ENCODE assay signal across 20 mouse cellular contexts in genomic region chr5:134841205-134841980, GRCm38 (mm10).
DNase-seq lines count a peak whose midpoint lies in the region; TF ChIP-seq lines count a peak whose summit lies in the region.
"Had no signal": no experiment of that assay in that cellular context is flagged by ENCODE, and none has a peak within 500 bp of the region (broad histone marks: within the 10 kb centered on the region; RNA-seq: fewer than 3 reads in every experiment).

No protein-coding gene starts in this region.

- H3K9me3 ChIP-seq in heart, embryonic 10.5 days = no peaks in the 10 kb centered on the region
- peaks cover 13% of the 10 kb centered on the region for H3K9me3 ChIP-seq in CH12.LX (replicated peaks; ENCODE audit: low read length)
- H3K9me3 ChIP-seq in MEL (replicated peaks; ENCODE audit: insufficient read depth, low read length) = no peaks in the 10 kb centered on the region
- H3K9me3 ChIP-seq: forebrain, embryonic 13.5 days; forebrain, embryonic 15.5 days; G1E had no signal

- H3K4me1 ChIP-seq in heart, embryonic 10.5 days = no peaks in the 10 kb centered on the region
- H3K4me1 ChIP-seq in CH12.LX (ENCODE audit: control insufficient read depth in 1 of 2, insufficient read depth in 2 of 2) (no peaks in the 10 kb centered on the region), MEL (ENCODE audit: control insufficient read depth in 1 of 2, insufficient read depth in 2 of 2, low read length in 2 of 2) (no peaks in the 10 kb centered on the region)
- H3K4me1 ChIP-seq: embryonic facial prominence, embryonic 10.5 days; embryonic facial prominence, embryonic 12.5 days; forebrain, embryonic 13.5 days; forebrain, embryonic 15.5 days had no signal

- TF ChIP-seq CTCF in CH12.LX (conservative IDR thresholded peaks at IDR 0.05 in 1 of 2, IDR thresholded peaks at IDR 0.05 in 1 of 2; ENCODE audit: low read depth in 2 of 2, low read length in 2 of 2) = no peak
- no peak for TF ChIP-seq CTCF in MEL (IDR thresholded peaks at IDR 0.05 in 2 of 3, conservative IDR thresholded peaks at IDR 0.05 in 1 of 3; ENCODE audit: control insufficient read depth in 1 of 3, insufficient read depth in 1 of 3, low read depth in 2 of 3, low read length in 3 of 3, poor library complexity in 1 of 3, severe bottlenecking in 1 of 3)

- no peak overlapping the region for H3K4me3 ChIP-seq in heart, embryonic 10.5 days
- H3K4me3 ChIP-seq in CH12.LX (replicated peaks in 1 of 3; ENCODE audit: low read depth in 2 of 3, low read length in 2 of 3, poor library complexity in 1 of 3) (no peak overlapping the region), MEL (ENCODE audit: control insufficient read depth in 1 of 2, insufficient read depth in 1 of 2, low read depth in 2 of 2, low read length in 2 of 2) (no peak overlapping the region)
- H3K4me3 ChIP-seq: embryonic facial prominence, embryonic 10.5 days; embryonic facial prominence, embryonic 12.5 days; forebrain, embryonic 13.5 days; forebrain, embryonic 15.5 days had no signal

- no peak overlapping the region for H3K4me2 ChIP-seq in CH12.LX (ENCODE audit: insufficient read depth, low read depth, poor library complexity, severe bottlenecking)
- H3K4me2 ChIP-seq: embryonic facial prominence, embryonic 12.5 days; forebrain, embryonic 13.5 days; forebrain, embryonic 15.5 days had no signal

- dilution Hi-C loops in CH12.LX (cut with MboI; ENCODE audit: extremely low pct_ligation_motif_present, extremely low pct_unique_long_range_greater_than_20kb, low sequenced_read_pairs) = no loop called here

- H3K9ac ChIP-seq in CH12.LX (ENCODE audit: insufficient read depth, low read depth) (no peak overlapping the region), MEL (ENCODE audit: control insufficient read depth, low read depth, low read length, poor library complexity, severe bottlenecking) (no peak overlapping the region)
- H3K9ac ChIP-seq: embryonic facial prominence, embryonic 12.5 days; forebrain, embryonic 13.5 days; forebrain, embryonic 15.5 days; forebrain, postnatal 0 days had no signal

- in situ Hi-C loops in CH12.LX (cut with MboI; ENCODE audit: low pct_ligation_motif_present, low pct_unique_long_range_greater_than_20kb, low sequenced_read_pairs) = no loop called here

- H3K79me2 ChIP-seq in CH12.LX (replicated peaks; ENCODE audit: control insufficient read depth, extremely low read depth, insufficient read depth, poor library complexity, severe bottlenecking) (no peaks in the 10 kb centered on the region), MEL (ENCODE audit: control insufficient read depth, insufficient read depth, low read length, poor library complexity) (no peaks in the 10 kb centered on the region)

- TF ChIP-seq POLR2A in CH12.LX (IDR thresholded peaks at IDR 0.05; ENCODE audit: low read depth, low read length) = no peak
- TF ChIP-seq POLR2A in MEL (IDR thresholded peaks at IDR 0.05; ENCODE audit: control insufficient read depth in 1 of 2, insufficient read depth in 1 of 2, low read depth in 1 of 2, low read length in 2 of 2, poor library complexity in 1 of 2) = no peak

- WGBS in heart, embryonic 10.5 days = 84% methylated on average over 7 of the region's 7 CpGs

- no peak overlapping the region for H3K27ac ChIP-seq in heart, embryonic 10.5 days
- H3K27ac ChIP-seq in CH12.LX (ENCODE audit: insufficient read depth, low read depth) (no peak overlapping the region), MEL (ENCODE audit: control insufficient read depth, low read depth, low read length) (no peak overlapping the region)
- H3K27ac ChIP-seq: embryonic facial prominence, embryonic 10.5 days; embryonic facial prominence, embryonic 12.5 days; forebrain, embryonic 13.5 days; forebrain, embryonic 15.5 days had no signal

- no peaks in the 10 kb centered on the region for H3K36me3 ChIP-seq in heart, embryonic 10.5 days
- H3K36me3 ChIP-seq in CH12.LX (replicated peaks in 1 of 2; ENCODE audit: control insufficient read depth in 1 of 2, insufficient read depth in 1 of 2, low read length in 1 of 2) (no peaks in the 10 kb centered on the region), MEL (ENCODE audit: control insufficient read depth in 1 of 2, insufficient read depth in 2 of 2, low read length in 2 of 2) (no peaks in the 10 kb centered on the region)
- H3K36me3 ChIP-seq: embryonic facial prominence, embryonic 10.5 days; embryonic facial prominence, embryonic 12.5 days; forebrain, embryonic 15.5 days; G1E had no signal

- TF ChIP-seq RAD21 in CH12.LX (IDR thresholded peaks at IDR 0.05; ENCODE audit: low read depth, low read length) = no peak
- no peak for TF ChIP-seq RAD21 in MEL (IDR thresholded peaks at IDR 0.05; ENCODE audit: low read depth, low read length)

- DNase-seq in heart, adult 11 months = peak; percentile 64
- no peak for DNase-seq in heart, embryonic 10.5 days (ENCODE audit: low spot score)
- DNase-seq in CH12.LX (ENCODE audit: extremely low read depth) = no peak
- DNase-seq in MEL (ENCODE audit: low read depth, low spot score) = no peak
- DNase-seq in c-Kit-positive CD71-positive TER-119-positive erythroid progenitor cells, embryonic 14.5 days (ENCODE audit: low spot score) = no peak
- DNase-seq: adrenal gland, adult 2 months; adrenal gland, postnatal 10 days; adrenal gland, postnatal 25 days; B cell, adult 2 months; cerebellum, adult 11-12 months; cerebellum, adult 2 months; cerebellum, adult 9-10 months; cerebellum, postnatal 10 days; cerebellum, postnatal 25 days; forebrain, postnatal 0 days had no signal

- TF ChIP-seq EP300 in CH12.LX (IDR thresholded peaks at IDR 0.05; ENCODE audit: low read length) = no peak
- no peak for TF ChIP-seq EP300 in MEL (IDR thresholded peaks at IDR 0.05; ENCODE audit: low read depth in 1 of 2, low read length in 2 of 2)

- H3K27me3 ChIP-seq in heart, embryonic 10.5 days (ENCODE audit: insufficient read depth, poor library complexity, severe bottlenecking) = no peaks in the 10 kb centered on the region
- H3K27me3 ChIP-seq in CH12.LX (replicated peaks) (peaks cover 24% of the 10 kb centered on the region), MEL (ENCODE audit: control insufficient read depth in 1 of 2, insufficient read depth in 2 of 2, low read length in 2 of 2) (no peaks in the 10 kb centered on the region)
- H3K27me3 ChIP-seq: embryonic facial prominence, embryonic 12.5 days; forebrain, embryonic 13.5 days; forebrain, embryonic 15.5 days had no signal

TF ChIP-seq in CH12.LX, 34 proteins besides CTCF, POLR2A, EP300 and RAD21:
- TF ChIP-seq IRF4 (IDR thresholded peaks at IDR 0.05; ENCODE audit: low read depth, low read length) (no peak), MAFK (IDR thresholded peaks at IDR 0.05; ENCODE audit: insufficient replicate concordance, low read length) (peak; percentile 86)

TF ChIP-seq in MEL, 35 proteins besides CTCF, POLR2A, EP300 and RAD21:
- TF ChIP-seq SMC3 (IDR thresholded peaks at IDR 0.05; ENCODE audit: low read depth, low read length) = no peak
- peak; percentile 55; the same call in 1 of the 2 replicates for TF ChIP-seq MAFK (IDR thresholded peaks at IDR 0.05; ENCODE audit: borderline replicate concordance, low read depth, low read length)
TF ChIP-seq in MEL: peak in this region for 1.
